Mouse (Mus musculus): ENCODE measurements around the gene Cldn7.
"Not testable (repeated sequence)": the region's sequence is repeated elsewhere in the genome, so short reads cannot be mapped to it uniquely, and the experiment has no call there.

Cldn7 gene

DNA sequence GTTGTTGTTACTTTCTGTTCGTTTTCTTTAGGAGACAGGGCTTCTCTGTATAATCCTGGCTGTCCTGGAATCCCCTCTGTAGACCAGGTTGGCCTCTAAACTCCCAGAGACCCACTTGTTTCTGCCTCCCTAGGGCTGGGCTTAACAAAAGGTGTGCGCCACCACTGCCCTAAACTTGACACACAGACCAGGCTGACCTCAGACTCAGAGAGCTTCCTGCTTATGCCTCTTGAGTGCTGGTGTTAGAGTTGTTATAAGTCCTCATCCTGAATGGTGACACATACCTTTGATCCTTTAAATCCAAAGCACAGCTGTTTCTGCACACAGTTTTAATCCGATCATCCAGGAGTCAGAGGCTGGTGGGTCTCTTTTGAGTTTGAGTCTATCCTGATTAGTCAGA is 28.4 kb downstream of the Cldn7 start:
- no peak for DNase-seq

DNA sequence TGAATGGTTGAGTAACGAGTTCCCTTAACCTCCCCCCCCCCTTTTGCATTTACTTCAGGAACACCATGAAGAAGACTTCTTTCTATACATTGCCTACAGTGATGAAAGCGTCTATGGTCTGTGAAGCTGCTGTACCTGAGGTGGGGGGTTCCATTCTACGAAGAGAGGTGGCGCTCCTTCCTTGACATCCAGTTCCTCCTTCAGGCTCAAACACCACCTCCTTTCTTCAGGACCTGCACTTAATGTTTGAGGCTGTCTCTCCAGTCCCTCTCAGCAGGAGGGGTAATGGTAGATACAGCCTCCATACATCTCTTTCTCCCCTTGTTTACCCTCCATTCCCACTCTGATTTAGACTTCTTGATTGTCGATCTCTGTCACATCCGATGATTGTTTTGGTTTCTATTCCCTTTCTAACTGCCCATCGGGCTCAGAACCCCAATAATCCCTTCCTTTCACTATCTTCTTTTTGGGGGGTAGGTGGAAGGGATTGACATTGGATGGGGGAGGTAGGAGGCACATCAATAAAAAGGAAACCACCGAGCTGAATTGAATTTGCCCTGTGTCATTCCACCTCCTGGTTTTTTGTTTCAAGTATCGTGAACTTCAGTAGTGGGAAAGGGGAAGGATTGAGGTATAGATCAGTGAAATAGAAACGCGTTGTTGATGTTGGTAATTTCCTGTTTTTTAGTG is 30.0 kb downstream of the Cldn7 start:
- no peak for DNase-seq

DNA sequence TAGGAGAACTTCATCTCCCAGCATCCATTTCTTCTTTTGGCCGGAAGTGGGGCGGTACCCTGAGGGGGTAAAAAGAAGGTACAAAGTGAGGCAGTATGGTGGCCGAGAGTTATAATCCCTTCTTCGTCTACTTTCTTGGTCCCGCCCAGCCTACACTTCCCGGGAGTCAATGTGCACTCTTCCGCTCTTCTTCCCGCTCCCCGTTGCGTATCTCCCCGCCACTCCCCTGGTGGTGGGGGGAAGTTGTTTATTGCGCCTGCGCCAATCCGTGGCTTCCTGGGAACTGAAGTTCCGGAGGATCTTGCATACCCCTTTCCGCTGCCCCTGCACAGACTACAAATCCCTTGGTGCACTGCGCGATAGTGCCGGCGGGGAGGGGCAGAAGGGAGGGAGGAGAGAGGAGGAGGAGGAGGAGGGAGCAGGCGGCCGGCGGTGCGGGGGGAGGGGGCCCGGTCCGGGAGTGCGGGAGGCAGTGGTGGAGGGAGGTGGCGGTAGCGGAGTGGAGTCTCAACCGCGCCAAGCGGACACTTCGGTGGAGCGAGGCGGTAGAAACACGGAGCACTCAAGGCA is 30.9 kb downstream of the Cldn7 start, which contains the start of gene Phf23:
TSS of gene Phf23 (plus strand) at position 387 of the 570 bp plus-strand sequence.
- peak; percentile 99 for DNase-seq

DNA sequence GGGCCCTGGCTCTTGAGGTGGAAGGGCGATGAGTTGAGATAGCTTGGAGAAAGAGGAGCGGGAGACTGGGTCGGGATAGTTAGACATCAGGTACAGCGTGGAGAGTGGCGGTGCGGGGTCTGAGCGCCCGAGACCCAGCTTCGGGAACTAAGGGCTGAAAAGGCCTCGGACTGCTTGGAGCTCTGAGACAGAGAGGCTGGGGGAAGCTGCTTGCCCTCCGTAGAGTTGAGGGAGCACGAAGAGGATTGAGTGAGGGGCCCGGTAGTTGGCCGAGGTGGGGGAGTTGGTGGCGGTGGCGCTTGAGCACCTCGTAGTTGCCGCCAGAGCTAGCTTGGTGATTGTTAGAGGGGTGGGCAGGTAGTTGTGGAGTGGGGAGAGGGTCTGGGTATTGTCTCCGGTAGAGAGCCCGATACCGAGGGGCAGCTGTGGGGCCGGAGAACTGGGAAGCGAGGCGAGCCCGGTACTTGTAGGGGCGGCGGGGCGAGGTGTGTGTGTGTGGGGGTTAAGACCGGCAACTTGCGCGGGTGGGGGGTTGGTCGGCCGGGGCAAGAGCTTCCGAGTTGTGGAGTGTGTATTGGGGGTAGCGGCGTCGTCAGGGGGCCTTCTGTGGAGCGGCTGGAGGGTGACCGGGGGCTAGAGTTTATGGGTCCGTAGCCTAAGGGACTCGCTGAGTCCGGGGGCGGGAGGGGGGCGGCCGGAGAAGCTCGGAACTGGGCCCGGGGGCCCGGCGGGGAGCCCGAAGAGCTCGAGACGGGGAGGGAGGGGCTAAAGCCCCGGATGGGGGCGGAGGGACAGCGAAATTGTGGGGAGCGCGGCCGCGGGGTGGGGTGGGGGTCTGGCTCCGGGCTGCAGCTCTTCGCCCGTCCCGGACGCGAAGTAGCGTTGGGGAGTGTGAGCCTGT is 31.8 kb downstream of the Cldn7 start:
- peak in 1 of 2 experiments; percentile 48 for DNase-seq

DNA sequence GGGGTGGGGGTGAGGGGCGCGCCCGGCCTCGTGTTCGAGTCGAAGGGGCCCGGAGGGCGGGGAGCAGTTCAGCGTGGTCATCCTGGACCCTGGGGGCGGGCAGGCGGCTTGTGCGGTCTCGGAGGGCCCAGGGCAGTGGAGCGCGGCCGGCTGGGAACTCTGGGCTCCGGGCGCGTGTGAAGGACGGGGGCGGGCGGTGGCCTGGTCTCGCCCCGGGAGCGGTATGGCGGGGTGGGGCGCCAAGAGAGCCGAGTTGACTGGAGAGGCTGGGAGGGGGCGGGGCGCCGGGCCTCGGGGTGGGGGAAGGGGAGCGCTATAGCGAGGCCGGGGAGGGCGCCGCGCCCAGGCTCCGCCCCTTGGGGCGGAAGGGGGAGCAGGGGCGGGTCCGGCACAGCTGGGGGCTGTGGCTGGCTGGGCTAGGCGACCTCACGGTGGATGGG is 32.5 kb downstream of the Cldn7 start:
- peak; percentile 92 to 94 for DNase-seq

DNA sequence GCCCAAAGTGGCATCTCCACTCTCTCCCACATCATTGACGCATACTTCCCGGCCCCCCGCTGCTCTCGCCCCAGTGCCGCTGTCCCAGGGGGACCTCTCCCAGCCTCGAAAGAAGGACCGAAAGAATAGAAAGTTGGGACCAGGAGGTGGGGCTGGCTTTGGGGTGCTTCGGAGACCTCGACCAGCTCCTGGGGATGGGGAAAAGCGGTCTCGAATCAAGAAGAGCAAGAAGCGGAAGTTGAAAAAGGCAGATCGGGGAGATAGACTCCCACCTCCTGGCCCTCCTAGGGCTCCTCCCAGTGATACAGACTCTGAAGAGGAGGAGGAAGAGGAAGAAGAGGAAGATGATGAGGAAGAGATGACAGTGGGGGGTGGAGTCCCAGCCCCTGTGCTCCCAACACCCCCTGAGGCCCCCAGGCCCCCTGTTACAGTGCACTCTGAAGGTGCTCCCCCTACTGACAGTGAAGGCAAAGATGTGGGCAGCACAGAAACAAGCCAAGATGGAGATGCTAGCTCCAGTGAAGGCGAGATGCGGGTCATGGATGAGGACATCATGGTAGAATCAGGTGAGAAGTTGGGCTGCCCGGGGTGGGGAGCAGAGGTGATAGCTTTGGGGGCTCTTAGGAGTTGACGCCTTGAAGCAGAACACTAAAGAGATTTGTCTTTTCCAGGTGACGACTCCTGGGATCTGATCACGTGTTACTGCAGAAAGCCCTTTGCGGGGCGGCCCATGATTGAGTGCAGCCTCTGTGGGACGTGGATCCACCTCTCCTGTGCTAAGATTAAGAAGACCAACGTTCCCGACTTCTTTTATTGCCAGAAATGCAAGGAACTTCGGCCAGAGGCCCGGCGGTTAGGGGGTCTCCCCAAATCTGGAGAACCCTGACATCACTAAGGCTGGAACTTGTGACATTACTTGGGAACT is 34.2 kb downstream of the Cldn7 start:
- DNase-seq, result no peak

DNA sequence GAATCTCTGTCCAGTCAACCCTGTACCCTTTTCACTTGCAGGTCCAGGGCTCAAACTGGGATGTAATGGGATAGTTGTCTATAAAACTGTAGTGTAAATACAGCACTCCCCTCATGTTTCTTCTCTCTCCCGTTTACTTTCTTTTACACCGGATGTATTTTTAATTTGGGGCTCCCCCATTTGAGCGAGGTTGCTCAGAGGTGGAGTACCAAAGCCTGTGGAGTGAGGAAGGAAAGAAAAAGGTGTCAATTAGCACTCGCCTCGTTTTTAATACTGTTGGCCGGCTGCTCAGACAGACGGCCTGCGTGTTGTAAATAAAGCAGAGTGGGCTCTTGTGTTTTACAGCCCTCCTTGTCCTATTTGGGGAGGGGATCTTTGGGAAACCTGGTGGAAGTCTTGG is 35.1 kb downstream of the Cldn7 start:
- no peak for DNase-seq

DNA sequence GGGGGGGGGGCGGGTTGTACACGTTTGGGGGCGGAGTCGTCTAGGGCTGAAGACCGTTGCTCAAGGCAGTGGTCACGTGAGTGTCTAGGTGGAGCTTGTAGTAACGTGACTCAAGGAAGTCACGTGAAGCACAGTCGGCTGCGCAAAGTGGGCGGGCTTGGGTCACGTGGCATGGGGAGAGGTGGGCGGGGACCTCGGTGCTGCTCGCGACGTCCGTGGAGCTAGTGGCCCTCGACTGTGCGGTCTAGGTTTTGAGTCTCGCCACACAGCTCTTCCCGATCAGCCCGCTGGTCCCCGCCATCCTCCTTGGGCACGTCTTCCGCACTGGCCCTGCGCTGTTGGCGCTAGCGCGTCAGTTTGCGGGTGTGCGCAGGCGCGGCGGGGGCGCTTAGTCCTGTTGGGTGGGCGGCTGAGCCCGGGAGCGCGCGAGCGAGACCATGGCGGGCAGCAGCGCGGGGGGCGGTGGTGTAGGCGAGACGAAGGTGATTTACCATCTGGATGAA is 35.9 kb downstream of the Cldn7 start, which contains the start of gene Dvl2:
TSS of gene Dvl2 (plus strand) at position 200 of the 503 bp plus-strand sequence.
- peak; percentile 92 to 95 for DNase-seq

DNA sequence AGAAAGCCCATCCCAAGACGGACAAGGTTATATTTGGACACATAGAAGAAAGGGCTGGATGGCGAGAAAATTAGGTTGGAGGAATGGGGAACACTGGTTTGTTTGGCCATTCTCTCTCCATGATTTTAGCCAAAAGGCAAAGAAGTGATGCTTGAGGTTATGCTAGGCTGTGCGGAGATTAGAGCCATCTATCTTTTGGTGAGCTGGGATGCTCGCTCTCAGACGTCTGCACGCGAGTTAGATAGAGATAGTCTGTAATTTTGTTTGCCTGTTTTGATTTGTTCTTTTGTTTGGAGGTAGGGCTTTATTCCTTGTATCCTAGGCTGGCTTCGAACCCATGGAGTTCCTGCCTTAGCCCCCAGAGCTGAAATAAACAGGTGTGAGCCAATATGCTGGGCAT is 36.6 kb downstream of the Cldn7 start:
- no peak for DNase-seq

DNA sequence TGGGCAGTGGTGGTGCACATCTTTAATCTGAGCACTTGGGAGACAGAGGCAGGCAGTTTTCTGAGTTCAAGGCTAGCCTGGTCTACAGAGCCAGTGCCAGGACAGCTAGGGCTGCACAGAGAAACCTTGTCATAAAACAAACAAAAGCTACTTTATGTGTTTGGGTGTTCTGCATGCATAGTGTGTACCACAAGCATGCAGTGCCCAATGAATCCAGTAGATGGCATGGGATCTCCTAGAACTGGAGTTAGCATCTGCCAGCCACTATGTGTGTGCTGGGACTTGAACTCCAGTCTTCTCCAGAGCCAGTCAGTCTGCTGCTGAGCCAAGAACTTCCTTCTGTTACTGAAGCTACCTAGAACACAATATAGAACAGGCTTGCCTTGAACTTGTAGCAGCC is 37.3 kb downstream of the Cldn7 start:
- DNase-seq, result peak in 1 of 2 experiments; percentile 36

DNA sequence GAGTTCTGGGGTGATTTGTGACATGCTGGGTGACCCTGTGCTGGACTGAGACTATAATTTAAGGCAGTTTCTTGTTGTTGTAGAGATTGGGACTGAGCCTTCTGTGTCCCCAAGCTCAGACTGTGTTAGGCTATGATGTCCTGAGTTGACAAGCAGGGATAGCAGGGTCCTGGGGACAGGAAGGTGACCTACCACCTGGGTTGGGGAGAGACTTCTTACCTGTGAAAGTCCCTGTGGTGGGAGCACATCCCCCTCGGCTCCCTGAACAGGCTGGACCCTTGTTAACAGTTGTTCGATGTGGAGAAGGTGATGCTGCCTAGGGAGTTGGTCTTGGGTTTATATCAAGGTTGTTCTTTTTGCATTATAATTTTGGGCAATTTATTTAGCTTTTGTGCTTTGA is 37.9 kb downstream of the Cldn7 start:
- no peak for DNase-seq

DNA sequence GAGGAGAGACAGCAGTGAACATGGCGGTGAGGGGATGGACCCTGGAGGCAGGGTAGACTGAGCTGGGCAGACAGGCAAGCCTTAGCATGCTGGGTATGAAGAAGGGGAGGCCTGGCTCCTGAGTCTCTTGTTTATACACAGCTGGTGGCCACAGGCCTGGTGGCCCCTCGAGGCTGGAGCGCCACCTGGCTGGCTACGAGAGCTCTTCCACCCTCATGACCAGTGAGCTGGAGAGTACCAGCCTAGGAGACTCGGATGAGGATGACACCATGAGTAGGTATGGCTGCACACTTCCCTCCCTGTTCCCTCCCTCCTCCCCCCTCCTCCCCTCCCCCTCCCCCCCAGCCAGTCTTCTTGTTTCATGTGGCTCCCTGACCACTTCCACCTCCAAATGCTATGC is 40.9 kb downstream of the Cldn7 start:
- no peak for DNase-seq

DNA sequence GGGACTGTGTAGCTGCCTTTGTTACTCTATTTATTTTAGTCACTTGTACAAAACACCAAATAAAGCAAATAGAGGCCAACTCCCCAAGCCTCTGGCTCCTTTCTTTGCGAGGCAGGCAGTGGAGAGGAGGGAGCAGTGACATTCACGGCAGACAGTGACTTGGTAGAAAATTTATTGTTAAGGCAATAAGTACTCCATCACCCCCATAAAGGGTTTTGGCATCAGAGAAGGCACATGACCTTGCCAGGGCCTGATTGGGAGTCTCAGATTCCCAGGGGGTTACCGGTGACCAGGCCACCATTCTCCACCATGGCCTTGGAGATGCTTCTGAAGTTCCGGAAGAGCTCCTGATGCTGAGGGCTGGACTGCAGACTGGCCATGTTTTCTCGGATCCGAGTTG is 45.5 kb downstream of the Cldn7 start:
- no peak for DNase-seq

DNA sequence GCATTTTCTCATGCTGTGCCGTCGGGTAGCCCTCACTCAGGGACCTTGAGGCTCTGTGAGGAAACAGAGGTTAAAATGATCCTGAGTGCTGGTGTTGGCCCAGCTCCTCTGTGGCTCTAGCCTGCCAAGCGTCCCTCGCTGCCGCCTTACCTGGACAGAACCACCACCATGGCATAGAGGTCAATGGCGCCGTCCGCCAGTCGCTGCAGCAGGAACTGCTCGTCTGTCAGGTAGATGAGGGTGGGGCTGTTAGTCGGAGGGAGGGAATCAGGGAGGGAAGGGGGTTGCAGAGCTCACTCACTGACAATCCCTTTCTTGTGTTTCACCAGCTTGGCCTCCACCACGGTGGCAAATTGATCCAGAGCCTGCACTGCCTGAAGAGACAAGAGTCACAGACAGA is 46.0 kb downstream of the Cldn7 start:
- no peak for DNase-seq

DNA sequence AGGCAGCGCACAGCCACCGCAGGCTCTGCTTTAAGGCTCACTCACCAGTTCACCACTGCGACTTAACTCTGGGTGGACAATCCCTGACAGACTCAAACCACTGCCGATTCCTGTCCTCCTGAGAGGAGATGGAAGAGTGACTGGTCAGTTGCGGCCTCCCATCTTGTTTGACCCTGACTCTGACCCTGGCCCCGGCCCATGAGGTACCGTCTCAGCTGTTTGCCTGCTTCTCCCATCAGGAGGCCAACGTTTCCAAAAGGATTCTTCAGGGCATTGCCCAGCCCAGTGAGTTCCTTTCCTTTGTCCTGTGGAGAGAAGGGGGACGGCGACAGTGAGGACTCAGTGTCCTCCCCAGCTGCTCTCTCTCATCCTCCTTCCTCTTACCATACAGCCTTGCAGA is 46.4 kb downstream of the Cldn7 start:
- DNase-seq, result no peak

DNA sequence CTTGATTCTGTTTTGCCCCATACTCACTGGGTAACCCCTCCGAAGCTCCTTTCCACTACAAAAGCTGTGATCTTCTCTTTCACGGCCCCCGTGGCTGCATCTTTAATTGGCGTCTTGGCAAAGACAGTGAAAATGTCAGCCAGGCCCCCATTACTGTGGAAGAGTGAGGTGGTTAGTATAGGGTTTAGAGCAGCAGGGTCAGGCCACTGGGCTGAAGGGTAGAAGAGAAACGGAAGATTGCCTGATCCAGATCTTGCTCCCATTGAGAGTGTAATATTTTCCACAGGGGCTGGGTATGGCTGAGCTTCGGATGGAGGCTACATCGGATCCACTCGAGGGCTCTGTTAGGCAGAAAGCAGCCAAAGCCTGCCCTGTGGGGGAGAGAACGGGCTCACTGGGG is 48.4 kb downstream of the Cldn7 start:
- no peak for DNase-seq

DNA sequence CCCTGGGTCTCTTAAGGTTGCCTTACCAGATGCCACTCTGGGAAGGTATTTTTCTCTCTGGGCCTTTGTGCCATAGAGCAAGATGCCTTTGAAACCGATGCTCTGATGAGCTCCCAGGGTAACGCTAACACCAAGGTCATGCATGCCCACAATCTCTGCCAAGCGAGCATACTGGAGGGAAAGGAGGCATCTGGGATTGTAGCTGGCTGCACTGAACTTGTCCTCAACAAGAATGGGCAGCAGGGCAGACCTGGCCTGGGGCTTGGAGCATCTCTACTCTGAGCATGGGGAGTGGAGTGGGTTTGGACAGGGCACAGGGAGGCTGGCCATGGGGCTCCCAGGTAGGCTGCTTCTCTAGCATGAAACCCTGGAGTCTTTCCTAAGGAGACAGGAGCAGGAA is 48.8 kb downstream of the Cldn7 start:
- DNase-seq, result no peak

DNA sequence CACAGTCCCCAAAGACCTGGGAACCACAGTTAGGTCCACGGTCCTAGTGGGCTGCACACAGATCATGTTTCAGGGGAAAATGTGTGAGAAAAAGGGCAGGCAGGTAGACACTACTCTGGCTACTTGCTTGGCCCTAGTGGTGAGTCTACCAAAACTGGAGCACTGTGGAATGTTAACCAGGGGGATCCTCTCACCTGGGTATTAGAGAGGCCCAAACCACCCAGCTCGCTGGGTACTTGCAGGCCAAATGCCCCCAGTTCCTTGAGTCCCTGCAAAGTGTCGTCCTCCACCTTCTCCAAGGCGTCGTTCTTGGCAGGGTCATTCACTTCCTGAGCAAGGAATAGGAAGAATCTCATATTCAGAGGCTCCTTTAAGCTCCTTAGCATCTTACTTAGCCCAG is 49.5 kb downstream of the Cldn7 start:
- DNase-seq, result no peak

DNA sequence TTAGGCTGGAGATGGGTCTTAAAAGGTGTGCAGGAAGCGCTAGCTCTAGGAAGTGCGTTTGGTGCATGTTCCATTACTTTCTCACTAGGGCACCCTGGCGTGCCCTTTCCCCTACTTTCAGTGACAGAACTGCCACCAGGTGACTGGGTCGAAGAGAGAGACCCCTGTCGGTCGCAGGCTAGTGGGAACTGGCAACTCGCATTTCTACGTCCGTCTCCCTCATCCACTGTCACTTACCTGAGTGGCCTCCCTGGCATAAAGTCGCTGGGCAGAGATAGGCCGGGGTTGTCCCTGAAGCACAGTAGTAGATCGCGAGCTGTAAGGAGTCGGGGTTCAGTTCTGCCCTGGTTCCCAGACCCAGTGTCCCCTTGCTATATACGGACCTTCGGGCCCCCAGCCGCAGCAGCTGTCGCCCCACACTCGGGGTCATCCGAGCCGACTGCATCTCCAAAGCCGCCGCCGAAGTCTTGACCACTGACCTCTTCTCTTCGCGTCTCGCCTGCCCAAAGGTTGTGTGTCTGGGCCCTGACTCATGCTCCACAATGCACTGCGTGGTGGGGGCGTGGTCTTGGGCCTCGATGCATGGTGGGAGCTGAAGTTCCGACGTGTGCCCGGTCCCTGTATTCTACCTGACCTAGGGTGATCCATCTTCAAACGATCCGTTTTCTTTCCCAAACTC is 50.4 kb downstream of the Cldn7 start, which contains the start of gene Acadvl:
TSS of gene Acadvl (minus strand) at position 532 of the 679 bp plus-strand sequence.
- DNase-seq, result peak; percentile 91 to 93

DNA sequence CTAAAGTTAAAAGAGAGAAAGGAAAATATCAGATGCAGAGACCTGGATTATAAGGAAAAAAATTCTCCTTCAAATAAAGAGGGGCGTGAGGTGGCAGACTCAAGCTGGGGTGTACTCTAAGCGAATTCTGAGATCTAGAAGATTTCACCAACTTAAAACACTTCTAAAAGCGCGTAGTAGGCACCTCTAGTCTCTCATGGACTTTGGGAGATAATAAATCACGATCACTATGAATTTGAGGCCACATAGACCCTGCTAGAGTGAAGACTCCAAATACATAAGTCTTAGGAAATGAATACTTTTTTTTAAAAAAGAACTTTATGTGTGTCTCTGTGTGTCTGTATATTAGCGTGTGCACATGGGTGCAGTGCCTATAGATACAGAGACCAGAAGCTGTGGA is 51.1 kb downstream of the Cldn7 start:
- no peak for DNase-seq

DNA sequence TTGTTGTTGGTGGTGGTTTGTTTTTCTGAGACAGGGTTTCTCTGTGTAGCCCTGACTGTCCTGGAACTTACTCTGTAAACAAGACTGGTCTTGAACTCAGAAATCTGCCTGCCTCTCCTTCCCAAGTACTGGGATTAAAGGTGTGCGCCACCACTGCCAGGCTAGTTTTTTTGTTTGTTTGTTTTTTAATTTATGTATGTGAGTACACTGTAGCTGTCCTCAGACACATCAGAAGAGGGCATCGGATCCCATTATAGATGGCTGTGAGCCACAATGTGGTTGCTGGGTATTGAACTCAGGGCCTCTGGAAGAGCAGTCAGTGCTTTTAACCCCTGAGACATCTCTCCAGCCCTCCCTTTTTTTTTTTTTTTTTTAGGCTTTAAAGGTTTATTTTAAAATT is 51.6 kb downstream of the Cldn7 start:
- DNase-seq, result not testable (repeated sequence)

DNA sequence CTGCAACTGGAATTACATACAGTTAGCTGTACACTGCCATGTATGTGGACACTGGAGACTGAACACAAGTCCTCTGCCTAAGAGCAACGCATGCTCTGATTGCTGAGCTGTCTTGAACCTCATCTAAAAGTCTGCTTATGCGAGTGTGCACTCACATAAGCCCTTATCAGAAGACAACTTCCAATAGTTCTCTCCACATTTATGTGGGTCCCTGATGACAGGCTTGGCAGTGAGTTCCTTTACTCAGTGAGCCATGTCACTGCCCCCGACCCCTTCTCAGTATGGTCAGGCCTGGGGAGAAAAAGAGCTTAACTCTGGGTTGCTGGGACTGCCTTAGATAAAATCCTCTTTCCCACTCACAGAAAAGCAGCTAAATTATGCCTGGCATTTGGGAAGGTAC is 52.1 kb downstream of the Cldn7 start, which contains the start of gene Dlg4:
TSS of gene Dlg4 (plus strand) at position 274 of the 400 bp plus-strand sequence.
- DNase-seq, result no peak
